Mouse (Mus musculus) embryonic fibroblast, embryonic 13.5 days (primary cell): ENCODE results near the gene Wdr6. TPM values are rescaled to one million over a fixed set of nuclear protein-coding genes. Genes with fewer than 3 reads are reported as not detected.

Experiments
- H3K27ac ChIP-seq: 2 replicates; pipeline ENCODE4 v1.5.1; 2012; ENCODE audit warnings: low read length, control low read depth, inconsistent platforms; ENCODE audit not compliant: insufficient read depth
- H3K4me1 ChIP-seq: 2 replicates; pipeline ENCODE4 v1.6.1; 2011; ENCODE audit warnings: low read length; ENCODE audit not compliant: control insufficient read depth, insufficient read depth
- H3K4me3 ChIP-seq: 2 replicates; pipeline ENCODE4 v1.5.1; 2011; ENCODE audit warnings: mild to moderate bottlenecking, control low read depth, low read length; ENCODE audit not compliant: insufficient read depth
- CTCF ChIP-seq: IDR thresholded peaks from 2 replicates; pipeline ENCODE4 v1.5.1; 2011; ENCODE audit warnings: mild to moderate bottlenecking, control low read depth, low read length, moderate library complexity, borderline replicate concordance; ENCODE audit not compliant: insufficient read depth
- POLR2A ChIP-seq: IDR thresholded peaks from 2 replicates; pipeline ENCODE4 v1.6.1; 2011; ENCODE audit warnings: low read depth, mild to moderate bottlenecking, control low read depth, low read length, moderate library complexity
- polyA plus RNA-seq: library from polyadenylated mRNA; stranded (reverse); fragments of >200 nt; gene quantifications from 2 replicates; pipeline ENCODE4 v1.2.4, GENCODE M21; 2011; ENCODE audit warnings: low read depth; ENCODE audit not compliant: missing spikeins, insufficient read length

Gene Wdr6
- polyA plus RNA-seq, 1 experiment = 42.8 TPM

DNA sequence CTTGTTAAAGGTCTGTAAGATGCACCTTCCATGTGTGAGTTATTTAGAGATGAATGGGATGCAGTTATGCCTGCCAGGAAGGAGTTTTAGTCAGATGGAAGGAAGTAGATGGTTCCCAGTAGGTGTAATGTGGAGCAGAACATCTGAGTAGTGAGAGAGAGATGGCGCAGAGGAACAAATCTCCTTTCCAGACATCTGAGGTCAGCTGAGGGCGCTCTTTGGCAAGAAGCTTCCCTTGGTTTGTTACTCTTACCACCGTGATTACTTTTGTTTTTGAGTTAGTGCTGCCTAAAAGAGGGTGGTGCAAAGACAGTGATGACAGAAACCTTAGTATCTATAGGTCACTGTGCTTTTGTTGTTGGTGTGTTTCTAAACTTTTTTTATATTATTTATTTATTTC, 53.1 kb downstream of the Wdr6 start:
- no peak overlapping the region for H3K4me3 ChIP-seq
- TF ChIP-seq POLR2A (no peak), CTCF (no peak)
- peaks cover 4% of the 10 kb centered on the region; the same call in 1 of the 2 replicates for H3K4me1 ChIP-seq
- no peak overlapping the region for H3K27ac ChIP-seq

DNA sequence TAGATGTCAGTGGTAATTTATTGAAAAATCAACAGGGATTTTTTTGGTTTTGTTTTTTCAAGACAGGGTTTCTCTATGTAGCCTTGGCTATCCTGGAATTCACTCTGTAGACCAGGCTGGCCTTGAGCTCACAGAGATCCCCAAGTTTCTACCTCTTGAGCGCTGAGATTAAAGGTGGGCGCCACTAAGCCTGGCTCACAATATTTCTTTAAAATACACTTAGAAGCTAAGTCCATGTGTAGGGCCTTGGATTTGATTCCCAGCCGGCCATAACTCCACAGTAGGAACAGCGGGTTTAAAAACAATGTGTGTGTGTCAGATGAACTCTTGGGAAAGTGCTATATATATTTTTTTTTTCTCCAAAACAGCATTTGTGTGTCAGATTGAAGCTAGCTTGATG, 55.2 kb downstream of the Wdr6 start:
- no peak overlapping the region for H3K27ac ChIP-seq
- no peak overlapping the region for H3K4me3 ChIP-seq
- peaks cover 16% of the 10 kb centered on the region for H3K4me1 ChIP-seq
- TF ChIP-seq CTCF (no peak), POLR2A (no peak)

Other genes with a start within 250 kb of the Wdr6 start
- 328 and 399 TPM in 2 replicates for gene Gpx1, start 239.8 kb downstream of the Wdr6 start, polyA plus RNA-seq
- gene Usp4, start 230.9 kb downstream of the Wdr6 start, polyA plus RNA-seq = 93.4 and 102 TPM in 2 replicates
- gene 1700102P08Rik, start 185.9 kb downstream of the Wdr6 start, polyA plus RNA-seq = 0.63 TPM in 1 of 2 replicates, not detected in the other
- gene Ccdc36, start 150.3 kb downstream of the Wdr6 start, polyA plus RNA-seq = 0.22 TPM in 1 of 2 replicates, not detected in the other
- gene BC048562, start 142.3 kb downstream of the Wdr6 start, polyA plus RNA-seq = not detected in 2 replicates
- gene Ccdc71, start 118.2 kb downstream of the Wdr6 start, polyA plus RNA-seq = 18.3 and 19.8 TPM in 2 replicates
- gene Klhdc8b, start 117.2 kb downstream of the Wdr6 start, polyA plus RNA-seq = 6.5 and 8.3 TPM in 2 replicates
- gene Lamb2, start 99.0 kb downstream of the Wdr6 start, polyA plus RNA-seq = 118 and 152 TPM in 2 replicates
- gene Usp19, start 88.1 kb downstream of the Wdr6 start, polyA plus RNA-seq = 77.0 and 80.7 TPM in 2 replicates
- 261 and 263 TPM in 2 replicates for gene Qars, start 71.0 kb downstream of the Wdr6 start, polyA plus RNA-seq
- 113 and 133 TPM in 2 replicates for gene Qrich1, start 61.9 kb downstream of the Wdr6 start, polyA plus RNA-seq
- gene Impdh2, start 18.5 kb downstream of the Wdr6 start, polyA plus RNA-seq = 176 and 180 TPM in 2 replicates
- gene Ndufaf3, start 11.3 kb downstream of the Wdr6 start, polyA plus RNA-seq = 19.5 and 25.5 TPM in 2 replicates
- 29.2 and 38.2 TPM in 2 replicates for gene Dalrd3, start 8.9 kb downstream of the Wdr6 start, polyA plus RNA-seq
- 3.4 and 4.8 TPM in 2 replicates for gene P4htm, start 18.9 kb upstream of the Wdr6 start, polyA plus RNA-seq
- gene Arih2, start 70.6 kb upstream of the Wdr6 start, polyA plus RNA-seq = 65.9 and 73.9 TPM in 2 replicates
- gene Slc25a20, start 83.3 kb upstream of the Wdr6 start, polyA plus RNA-seq = 35.0 and 36.6 TPM in 2 replicates
- gene Prkar2a, start 110.6 kb upstream of the Wdr6 start, polyA plus RNA-seq = 61.9 and 78.8 TPM in 2 replicates
- gene Ip6k2, start 205.1 kb upstream of the Wdr6 start, polyA plus RNA-seq = 83.0 and 93.8 TPM in 2 replicates
- gene Nckipsd, start 229.6 kb upstream of the Wdr6 start, polyA plus RNA-seq = 7.6 and 8.7 TPM in 2 replicates
- gene Celsr3, start 247.6 kb upstream of the Wdr6 start, polyA plus RNA-seq = 0.23 and 0.42 TPM in 2 replicates